Mouse (Mus musculus) myocyte (in vitro differentiated cells): Measurements from ENCODE around the gene Hhat.

ENCODE experiments used
- E2F4 ChIP-seq: IDR thresholded peaks from one replicate; pipeline ENCODE4 v1.6.1; 2011; ENCODE audit warnings: mild to moderate bottlenecking, control low read depth, moderate library complexity; ENCODE audit not compliant: insufficient read depth
- POLR2A ChIP-seq: IDR thresholded peaks from one replicate; pipeline ENCODE4 v1.6.1; 2011; ENCODE audit warnings: low read depth, mild to moderate bottlenecking, control low read depth, moderate library complexity; ENCODE audit not compliant: insufficient read length
- POLR2AphosphoS2 ChIP-seq: IDR thresholded peaks from one replicate; pipeline ENCODE4 v1.6.1; 2011; ENCODE audit warnings: low read depth, control low read depth; ENCODE audit not compliant: insufficient read length
- TCF12 ChIP-seq: IDR thresholded peaks from one replicate; pipeline ENCODE4 v1.6.1; 2011; ENCODE audit warnings: mild to moderate bottlenecking, control low read depth; ENCODE audit not compliant: poor library complexity, insufficient read depth, severe bottlenecking

DNA sequence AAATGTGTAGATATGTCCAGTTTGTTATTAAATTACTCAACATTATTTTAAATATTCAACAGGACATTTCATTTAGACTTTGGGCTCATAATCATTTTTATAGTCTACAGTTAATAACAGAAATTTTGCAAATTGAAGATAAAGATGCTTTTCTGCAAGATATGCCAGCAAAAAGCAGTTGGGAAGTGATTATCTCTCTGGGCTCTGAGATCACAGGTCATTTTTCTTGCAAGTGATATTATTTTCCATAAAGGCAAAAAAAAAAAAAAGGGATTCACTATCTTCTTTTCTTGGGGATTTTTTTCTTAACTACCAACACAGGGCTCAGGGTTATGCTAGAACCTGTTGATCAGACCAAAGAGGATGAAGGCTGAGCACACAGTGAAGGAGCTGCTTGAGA is 238.0 kb downstream of the Hhat start:
- TF ChIP-seq POLR2A (no peak), TCF12 (no peak), E2F4 (no peak), POLR2AphosphoS2 (no peak)
